Mouse (Mus musculus) adrenal gland, postnatal 14 days (tissue): ENCODE measurements at regions not wholly inside any gene's neighbourhood (a gene's known extent, or its start where the extent isn't known, plus 50 kb on each side); places are given as distances from the start of the nearest gene placed in this dataset.

Source experiments
- DNase-seq: peaks from one replicate; pipeline ENCODE4 v3.0.0; 2021; ENCODE audit warnings: mixed read lengths

DNA sequence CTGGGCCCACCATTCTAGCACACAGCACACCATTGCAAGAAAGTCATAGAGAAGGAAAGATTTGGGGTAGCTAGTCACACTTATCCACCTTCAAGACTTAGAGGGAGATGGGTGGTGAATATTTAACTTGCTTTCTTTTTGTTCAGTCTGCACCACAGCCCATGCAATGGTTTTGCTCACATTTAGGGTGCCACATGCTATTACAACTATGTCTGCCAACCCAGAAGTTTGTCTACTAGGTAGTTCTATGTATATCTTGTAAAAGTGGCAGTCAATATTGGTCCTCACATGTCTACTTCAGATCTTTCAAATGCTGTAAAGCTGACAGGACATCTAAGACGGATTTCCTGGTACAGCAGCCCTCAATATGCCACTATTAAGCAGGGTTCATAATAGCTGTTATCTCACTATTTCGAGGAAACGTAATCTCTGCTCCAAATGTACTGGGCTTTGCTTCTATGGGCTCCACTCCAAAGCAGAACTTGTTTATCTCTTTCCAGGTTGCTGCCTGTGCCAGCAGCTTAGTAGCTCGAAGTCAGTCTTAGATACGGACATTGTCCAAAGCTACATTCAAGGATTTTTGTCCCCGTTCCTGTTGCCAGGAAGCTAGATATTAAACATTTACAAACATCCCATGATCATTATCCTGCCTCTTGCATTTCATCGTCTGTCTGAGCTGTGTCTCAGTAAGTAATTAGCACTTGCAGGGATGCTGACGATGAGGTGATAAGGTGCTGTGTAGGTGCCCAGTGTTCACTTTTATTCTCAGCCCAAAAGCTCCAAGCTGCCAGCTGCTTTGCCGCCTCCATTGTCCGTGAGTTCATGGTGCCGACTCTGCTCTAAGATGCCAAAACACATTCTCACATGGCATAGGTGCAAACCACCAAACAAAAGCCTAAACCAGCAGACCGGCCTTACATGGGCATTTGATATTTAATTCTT lies 327.8 kb upstream of the Robo2 start:
- no peak for DNase-seq

- DNase-seq = no peak
Measured at GRCm38 (mm10) chr16:74732940-74733776, 321.5 kb upstream of the Robo2 start.

DNA sequence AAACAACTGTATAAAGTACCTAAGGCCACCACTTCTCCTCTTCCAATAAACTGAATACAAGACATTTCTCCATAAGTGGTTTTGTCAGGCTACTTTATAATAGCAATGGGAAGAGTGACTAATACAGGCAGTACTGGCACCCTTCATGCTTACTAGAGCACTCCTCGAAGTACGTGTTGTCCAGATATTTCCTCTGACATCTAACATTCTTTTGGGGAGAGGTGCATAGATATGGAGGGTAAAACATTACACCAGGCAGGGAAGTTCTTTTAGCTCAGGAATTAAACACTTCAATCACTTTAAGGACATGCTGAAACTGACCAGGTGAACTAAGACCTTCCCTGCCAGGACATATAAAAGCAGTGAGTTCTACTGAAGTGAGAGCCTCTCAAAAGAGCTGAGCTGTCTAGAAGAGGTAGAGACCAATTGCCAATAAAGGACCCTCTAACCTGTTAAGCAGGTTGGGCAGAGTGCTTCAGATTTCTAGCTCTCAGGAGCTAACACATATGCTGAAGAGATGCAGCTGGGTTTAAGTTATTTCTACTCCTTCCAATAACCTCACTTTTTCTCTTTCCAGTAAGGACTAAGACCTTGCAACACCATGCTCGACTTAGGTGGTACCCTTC lies 318.7 kb upstream of the Robo2 start:
- DNase-seq = no peak

- no peak for DNase-seq
Measured at GRCm38 (mm10) chr16:74723217-74723616, 311.6 kb upstream of the Robo2 start.

DNA sequence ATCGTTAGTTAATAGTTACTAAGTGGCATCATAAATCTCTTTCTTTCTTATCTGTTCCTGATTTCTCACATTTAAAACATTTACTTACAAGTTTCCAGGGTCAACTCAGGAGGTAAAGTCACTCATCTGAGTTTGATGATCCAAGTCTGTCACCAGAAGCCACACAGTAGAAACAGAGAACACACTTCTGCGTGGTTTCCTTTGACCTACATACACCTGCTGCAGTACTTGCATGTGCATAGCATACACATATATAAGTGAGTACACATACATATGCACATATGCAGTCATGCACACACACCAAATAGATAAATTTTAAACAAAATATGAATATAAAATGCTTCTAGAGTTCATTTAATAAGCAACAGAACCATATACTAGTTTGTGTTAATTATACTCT lies 306.5 kb upstream of the Robo2 start:
- DNase-seq = no peak

- no peak for DNase-seq
Measured at GRCm38 (mm10) chr16:74717622-74718021, 306.0 kb upstream of the Robo2 start.

GRCm38 (mm10) chr16:74714950-74715349 lies 303.3 kb upstream of the Robo2 start:
- DNase-seq = no peak

GRCm38 (mm10) chr16:74712515-74712914 lies 300.9 kb upstream of the Robo2 start:
- no peak for DNase-seq

GRCm38 (mm10) chr16:74702067-74702466 lies 290.4 kb upstream of the Robo2 start:
- no peak for DNase-seq

GRCm38 (mm10) chr16:74683371-74683770 lies 271.7 kb upstream of the Robo2 start:
- DNase-seq = no peak

GRCm38 (mm10) chr16:74675586-74675985 lies 264.0 kb upstream of the Robo2 start:
- no peak for DNase-seq

GRCm38 (mm10) chr16:74671466-74671865 lies 259.8 kb upstream of the Robo2 start:
- DNase-seq = no peak

GRCm38 (mm10) chr16:74664337-74664736 lies 252.7 kb upstream of the Robo2 start:
- no peak for DNase-seq

GRCm38 (mm10) chr16:74651244-74651643 lies 239.6 kb upstream of the Robo2 start:
- no peak for DNase-seq

DNA sequence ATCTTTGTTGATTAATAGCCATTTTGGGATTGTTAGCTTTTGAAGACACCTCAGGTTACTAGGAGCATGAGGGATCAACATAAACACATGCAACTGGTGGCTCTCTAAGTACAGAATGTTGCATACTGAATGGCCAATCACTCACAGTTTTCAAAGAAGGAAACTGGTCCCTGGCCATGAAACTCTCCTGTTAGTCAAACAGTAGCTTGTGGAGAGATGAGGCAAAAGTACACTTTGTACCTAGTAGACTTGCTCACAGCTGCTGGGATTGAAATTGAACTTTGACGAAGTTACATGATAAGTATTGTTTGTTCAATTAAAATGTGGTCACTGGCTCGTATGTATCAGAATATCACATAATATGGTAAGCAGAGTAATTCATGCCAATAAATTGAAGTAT lies 237.6 kb upstream of the Robo2 start:
- no peak for DNase-seq

DNA sequence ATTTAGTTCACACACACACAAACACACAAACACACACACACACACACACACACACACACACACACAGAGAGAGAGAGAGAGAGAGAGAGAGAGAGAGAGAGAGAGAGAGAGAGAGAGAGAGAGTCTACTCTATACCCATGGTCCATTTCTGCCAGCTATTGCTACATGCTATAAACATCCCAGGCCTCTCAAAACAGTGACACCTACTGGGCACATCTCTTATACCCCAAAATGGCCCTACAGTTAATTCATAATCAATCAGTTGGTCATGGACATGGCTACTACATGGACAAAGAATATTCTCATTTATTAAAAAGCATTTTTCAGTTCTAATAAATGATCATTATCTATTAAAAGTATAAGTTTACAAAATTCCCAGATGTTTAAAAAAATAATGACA lies 236.8 kb upstream of the Robo2 start:
- peak; percentile 5 for DNase-seq

DNA sequence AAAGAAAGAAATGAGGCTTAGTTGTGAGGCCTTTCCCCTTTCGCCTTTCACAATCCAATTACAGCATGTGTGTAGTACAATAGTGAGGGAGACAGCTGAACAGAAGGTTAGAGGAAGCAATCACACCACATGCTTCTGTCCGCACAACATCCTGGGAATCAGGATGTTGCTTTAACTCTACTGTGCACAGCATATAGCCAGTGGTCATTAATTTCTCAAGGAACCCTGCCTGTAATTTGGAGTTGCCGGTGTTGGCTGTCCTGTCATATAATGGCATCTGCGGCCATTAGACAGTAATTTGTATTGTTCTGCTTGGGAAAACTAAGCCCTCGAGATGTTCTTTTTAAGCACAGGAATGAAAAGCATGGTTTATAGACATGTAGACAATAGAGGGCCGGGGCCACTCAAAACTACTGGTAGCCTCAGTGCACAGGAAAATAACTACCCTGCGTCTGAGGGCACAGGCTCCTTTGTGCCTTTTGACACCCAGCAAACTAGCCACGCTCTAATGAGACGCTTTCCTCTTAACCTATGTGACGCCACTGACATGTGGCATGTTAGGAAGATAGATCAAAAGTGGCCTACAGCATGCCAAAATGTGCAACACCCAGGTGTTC lies 233.2 kb upstream of the Robo2 start:
- DNase-seq = no peak

DNA sequence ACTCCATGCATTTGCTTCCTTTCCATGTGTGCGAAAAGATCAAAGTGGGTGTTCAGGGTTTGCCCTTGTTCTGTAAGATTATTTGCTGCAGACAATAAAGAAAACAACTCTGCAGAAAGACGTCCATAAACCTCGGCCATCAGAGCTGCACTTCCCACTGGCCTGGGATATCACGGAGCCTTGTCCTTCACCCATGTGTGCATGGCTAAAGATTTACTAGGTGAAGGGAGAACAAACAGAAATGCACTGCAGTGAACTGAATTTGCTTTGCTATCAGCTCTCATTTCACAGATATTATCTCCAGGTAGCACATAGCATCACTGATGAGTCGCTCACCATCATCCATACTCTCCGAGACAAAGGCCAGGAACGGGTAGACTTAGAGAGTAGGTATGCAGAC lies 228.2 kb upstream of the Robo2 start:
- no peak for DNase-seq

DNA sequence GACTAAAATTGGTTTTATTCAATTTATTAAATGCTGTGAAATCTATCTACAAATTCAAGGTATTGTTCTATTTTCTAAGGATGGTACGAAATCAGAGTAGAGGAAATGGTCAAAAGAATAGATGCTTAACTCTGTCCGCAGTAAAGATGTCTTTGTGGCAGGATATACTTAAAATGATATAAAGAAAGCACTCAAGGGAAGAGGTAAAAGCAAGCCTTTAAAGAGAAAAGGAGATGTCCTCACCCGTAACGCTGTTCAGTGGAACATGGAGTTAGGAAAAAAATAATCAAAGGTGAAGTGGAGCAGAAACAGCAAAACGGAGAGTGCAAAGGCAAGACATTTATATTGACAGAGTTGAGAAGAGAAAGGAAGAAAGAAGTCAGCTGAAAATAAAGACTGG lies 226.0 kb upstream of the Robo2 start:
- DNase-seq = no peak

- DNase-seq = no peak
Measured at GRCm38 (mm10) chr16:74625783-74626182, 214.2 kb upstream of the Robo2 start.

DNA sequence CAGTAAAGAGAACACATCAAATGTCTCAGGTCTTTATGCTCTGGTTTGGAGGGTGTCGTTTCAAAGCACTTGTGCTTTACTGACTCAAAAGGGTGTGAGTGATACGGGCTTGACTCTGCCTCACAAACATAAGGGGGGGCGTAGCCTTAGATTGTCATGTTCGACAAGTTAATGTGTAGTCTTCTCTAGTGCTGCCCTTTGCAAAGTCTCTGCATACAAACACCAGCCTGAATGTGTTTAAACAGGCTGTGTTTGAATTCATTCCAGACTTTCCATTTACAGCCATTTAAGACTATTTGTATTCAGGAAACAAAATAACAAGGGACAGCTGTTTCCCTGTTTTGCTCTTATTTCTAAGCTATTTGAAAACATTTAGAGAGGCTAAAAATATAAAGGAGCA lies 200.4 kb upstream of the Robo2 start:
- no peak for DNase-seq

DNA sequence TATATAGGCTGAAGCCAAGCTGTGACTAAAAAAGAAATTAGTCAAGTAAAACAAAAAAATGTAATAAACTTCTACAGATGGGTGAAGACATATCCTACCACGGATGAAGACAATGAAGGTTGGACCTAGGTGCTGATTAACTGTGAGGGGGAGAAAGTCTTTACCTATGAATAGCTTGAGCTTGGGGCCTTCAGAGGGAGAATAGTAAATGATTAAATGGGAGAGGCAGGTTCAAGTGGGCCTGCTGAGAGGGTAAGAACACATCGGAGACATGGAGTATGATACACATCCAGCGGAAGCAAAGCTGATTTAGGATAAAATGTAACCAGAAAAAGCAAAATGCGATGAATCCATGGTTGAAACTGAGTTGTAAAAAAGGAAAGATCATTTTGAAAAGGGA lies 197.9 kb upstream of the Robo2 start:
- DNase-seq = no peak
